Mouse (Mus musculus): ENCODE results near the gene Aldh2.
"Not testable (repeated sequence)": the region's sequence is repeated elsewhere in the genome, so short reads cannot be mapped to it uniquely, and the experiment has no call there.

Aldh2 gene

DNA sequence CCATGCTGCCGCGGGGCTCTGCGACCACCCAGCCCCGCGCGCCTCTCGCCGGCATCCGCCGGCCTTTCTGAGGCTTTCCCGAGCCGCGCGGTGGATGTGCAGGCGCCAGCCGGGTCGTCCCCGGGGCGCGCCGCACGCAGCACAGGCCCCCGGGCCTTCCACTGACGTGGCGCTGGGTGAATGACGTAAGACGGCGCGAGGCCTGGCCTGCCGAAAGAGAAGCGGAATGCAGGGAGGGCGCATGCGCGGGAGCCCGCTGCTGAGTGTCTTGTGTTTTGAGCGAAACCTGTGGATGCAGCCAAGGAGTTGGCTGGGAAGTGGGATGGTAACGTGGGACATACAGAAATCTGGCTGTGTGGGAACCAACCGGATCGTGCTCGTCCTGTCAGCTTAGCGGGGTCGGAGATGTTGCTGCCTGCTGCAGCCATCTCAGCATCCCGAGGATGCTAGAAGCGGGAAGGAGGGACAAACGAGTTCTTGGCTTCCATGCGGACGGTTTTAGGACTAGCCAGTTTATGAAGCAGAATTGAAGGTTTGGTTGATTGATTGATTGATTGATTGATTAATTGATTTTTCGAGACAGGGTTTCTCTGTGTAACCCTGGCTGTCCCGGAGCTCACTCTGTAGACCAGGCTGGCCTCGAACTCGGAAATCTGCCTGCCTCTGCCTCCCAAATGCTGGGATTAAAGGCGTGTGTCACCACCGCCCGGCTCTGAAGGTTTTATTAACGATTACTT, 47.7 kb downstream of the Aldh2 start, which contains the start of gene Mapkapk5:
Gene Mapkapk5 (minus strand): TSS at position 113 of the 737 bp plus-strand sequence.
- peak; percentile 99 for DNase-seq

GRCm38 (mm10) chr5:121544910-121545792, 48.5 kb downstream of the Aldh2 start, which contains the start of the genes Adam1a and Gm42878:
Gene Adam1a (minus strand): TSS chr5:121545482.
Gene Gm42878 (minus strand): TSS chr5:121545482.
- peak; percentile 53 to 63 for DNase-seq

DNA sequence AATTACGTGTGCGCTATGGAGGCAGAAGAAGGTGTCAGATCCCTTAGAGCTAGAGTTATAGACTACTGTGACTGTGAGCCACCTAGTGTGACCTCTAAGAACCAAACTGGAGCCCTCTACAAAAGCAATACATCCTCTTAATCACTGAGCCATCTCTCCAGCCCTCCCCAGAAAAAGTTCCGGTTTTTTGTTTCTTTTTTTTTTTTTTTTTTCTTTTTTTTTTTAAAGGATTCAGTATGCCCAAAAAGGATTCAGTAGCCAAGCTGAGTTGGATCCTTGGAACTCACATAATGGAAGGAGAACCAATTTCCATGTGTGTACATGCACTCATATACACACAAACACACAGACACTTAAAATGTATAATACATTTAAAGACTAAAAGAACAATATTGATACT, 50.3 kb downstream of the Aldh2 start:
- no peak for DNase-seq

- DNase-seq: peak in 1 of 2 experiments; percentile 6
Observed at GRCm38 (mm10) chr5:121541235-121541634, 52.4 kb downstream of the Aldh2 start.

DNA sequence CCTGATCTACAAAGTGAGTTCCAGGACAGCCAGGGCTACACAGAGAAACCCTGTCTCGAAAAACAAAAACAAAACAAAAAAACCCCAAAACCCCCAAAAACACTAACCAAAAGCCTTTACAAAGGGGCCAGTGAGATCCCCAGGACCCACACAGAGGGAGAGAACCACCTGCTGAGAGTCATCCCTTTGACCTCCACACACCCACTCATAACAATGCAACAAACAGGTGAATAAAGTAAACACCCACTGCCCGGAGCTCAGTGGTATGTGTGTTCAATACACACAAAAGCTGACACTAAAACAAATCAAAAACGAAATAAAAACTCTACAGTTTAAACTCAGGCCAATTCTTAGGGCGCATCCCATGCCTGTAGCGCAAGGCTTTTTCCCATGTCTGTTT, 53.6 kb downstream of the Aldh2 start:
- no peak for DNase-seq

DNA sequence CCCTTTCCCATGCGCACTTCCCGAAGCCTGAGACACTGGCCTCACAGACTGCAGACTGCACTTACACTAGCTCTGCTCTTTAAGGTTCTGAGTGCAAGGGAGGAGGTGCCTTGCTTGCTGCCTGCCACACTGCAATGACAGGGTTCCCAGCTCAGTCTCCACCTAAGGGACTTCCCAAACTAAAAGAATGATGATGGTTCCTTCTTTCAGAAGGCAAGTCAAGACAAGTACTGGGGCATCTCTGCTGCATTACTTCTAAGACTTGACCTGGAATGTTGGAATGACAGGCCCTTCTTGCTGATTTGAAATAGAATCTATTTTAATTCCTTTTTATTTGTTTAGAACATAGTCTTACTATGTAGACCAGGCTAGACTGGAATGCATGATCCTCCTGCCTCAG, 56.0 kb downstream of the Aldh2 start:
- DNase-seq: no peak

DNA sequence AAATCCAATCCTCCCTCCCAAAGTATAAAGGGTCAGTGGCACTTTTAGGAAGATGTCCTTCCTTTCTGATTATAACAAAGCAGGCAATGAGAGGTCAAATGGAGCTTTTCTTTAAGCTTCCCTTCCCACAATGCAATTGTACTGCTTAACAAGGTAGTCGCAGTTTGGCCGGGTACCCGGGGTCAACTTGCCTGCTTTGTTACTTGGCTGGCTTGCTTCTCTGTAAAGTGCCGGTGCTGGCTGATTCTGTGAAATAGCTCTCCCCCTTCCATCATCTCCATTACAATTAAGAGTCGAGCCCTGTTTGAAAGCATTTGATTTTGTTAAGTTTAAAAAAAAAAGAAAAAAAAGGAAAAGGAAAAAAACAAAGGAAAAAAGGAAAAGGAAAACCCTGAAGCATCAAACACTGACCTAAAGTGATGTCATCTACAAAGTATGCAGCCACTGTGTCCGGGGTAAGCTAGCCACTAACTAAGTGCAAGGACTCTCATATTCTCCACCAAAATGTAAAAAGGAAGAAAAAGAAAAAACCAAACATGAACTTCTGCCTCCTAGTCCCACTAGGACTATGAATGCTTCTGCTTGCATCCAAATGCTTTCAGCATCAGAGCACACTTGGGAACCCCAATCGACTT, 56.6 kb downstream of the Aldh2 start:
- no peak for DNase-seq

GRCm38 (mm10) chr5:121535116-121535515, 58.5 kb downstream of the Aldh2 start:
- DNase-seq: no peak

- DNase-seq: peak; percentile 49
Observed at GRCm38 (mm10) chr5:121534521-121534920, 59.1 kb downstream of the Aldh2 start.

DNA sequence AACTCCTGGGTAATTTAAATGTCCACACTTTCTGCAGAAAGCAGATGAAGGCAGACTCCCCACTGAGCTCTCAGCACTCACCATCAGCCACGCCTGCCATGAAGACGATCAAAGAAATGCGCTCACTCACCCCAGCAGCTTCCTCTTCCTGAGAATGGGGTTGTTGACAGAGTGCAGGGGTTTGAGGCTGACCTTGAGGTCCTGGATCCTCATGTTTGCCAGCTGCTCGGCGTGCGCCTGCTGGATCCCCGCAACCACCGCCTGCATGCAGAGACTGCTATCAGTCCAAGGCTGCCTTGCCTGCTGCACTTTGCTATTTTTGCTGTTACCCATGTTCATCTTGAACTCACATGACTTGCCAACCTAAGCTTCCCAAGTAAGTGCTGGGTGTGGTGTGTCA, 66.7 kb downstream of the Aldh2 start:
- no peak for DNase-seq

- DNase-seq: no peak
Observed at GRCm38 (mm10) chr5:121526526-121526925, 67.1 kb downstream of the Aldh2 start.

GRCm38 (mm10) chr5:121525774-121526450, 67.7 kb downstream of the Aldh2 start:
- DNase-seq: no peak

DNA sequence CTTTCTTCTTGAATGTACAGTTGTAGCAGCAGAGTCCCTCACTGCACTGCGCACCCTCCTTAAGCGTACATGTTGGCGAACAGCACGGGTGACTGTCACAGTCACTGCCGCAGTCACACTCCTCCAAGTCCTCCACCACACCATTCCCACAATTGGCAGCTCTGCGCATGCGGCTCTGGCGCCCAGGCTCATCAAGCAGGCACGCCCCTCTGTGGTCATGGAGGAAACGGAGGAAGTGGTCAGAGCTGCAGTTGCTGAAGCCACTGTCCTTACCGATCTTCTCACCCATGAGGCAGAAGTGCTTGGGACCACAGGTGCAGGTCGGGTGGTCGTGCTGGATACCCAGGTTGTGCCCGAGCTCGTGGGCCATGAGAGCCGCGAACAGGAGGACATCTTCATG, 73.9 kb downstream of the Aldh2 start:
- not testable (repeated sequence) for DNase-seq

- DNase-seq: no peak
Observed at GRCm38 (mm10) chr5:121518983-121519382, 74.6 kb downstream of the Aldh2 start.

Measured in B cell, adult 2 months (primary cell).